ENCODE assay signal across 20 mouse cellular contexts in the genomic region with DNA sequence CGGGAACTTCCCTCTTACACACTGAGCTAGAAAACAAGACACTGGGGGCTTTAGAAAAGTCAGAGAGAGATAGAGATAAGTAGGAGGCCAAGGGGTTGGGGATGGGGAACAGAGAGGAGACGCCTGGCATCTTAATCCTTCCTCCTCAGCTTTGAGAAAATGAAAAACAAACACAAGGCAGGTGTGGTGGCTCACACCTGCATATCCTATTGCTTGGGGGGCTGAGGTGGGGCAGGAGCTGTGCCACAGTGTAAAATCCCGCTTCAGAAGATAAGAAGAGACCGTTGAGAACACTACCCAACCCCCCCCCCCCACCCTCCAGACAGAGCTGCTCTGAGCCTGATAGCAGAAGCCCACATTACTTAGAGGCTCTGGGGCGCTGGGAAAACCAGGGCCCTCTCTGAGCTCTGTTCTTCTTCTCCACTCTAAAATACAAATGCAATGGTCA. TPM values are rescaled to one million over a fixed set of nuclear protein-coding genes. Genes with fewer than 3 reads are reported as not detected.
DNase-seq lines count a peak whose midpoint lies in the region; ATAC-seq and TF ChIP-seq lines count a peak whose summit lies in the region.
"Had no signal": no experiment of that assay in that cellular context is flagged by ENCODE, and none has a peak within 500 bp of the region (broad histone marks: within the 10 kb centered on the region; RNA-seq: fewer than 3 reads in every experiment).

No protein-coding gene starts in this region.

- 54% methylated on average over 5 of the region's 5 CpGs for WGBS in limb, embryonic 11.5 days
- 50% methylated on average over 5 of the region's 5 CpGs for WGBS in limb, embryonic 10.5 days
- WGBS in small intestine, adult 2 months: 19% methylated on average over 5 of the region's 5 CpGs
- WGBS in forebrain, embryonic 12.5 days: 58% methylated on average over 5 of the region's 5 CpGs

- H3K9me3 ChIP-seq in limb, embryonic 11.5 days (ENCODE audit: control insufficient read depth, low read length): no peaks in the 10 kb centered on the region
- no peaks in the 10 kb centered on the region for H3K9me3 ChIP-seq in limb, embryonic 10.5 days (replicated peaks)
- H3K9me3 ChIP-seq in forebrain, embryonic 12.5 days: no peaks in the 10 kb centered on the region
- H3K9me3 ChIP-seq: hindbrain, embryonic 13.5 days; lung, embryonic 15.5 days; neural tube, embryonic 15.5 days had no signal

- no peak for TF ChIP-seq POLR2A in small intestine, adult 2 months (IDR thresholded peaks at IDR 0.05; ENCODE audit: low read depth, low read length)

- ATAC-seq in limb, embryonic 11.5 days (ENCODE audit: insufficient number of reproducible peaks, low FRiP score, low TSS enrichment, low read depth): no peak
- no peak for ATAC-seq in forebrain, embryonic 12.5 days (ENCODE audit: low FRiP score)

- H3K36me3 ChIP-seq in limb, embryonic 11.5 days (ENCODE audit: control insufficient read depth, insufficient read depth, low read length): no peaks in the 10 kb centered on the region
- H3K36me3 ChIP-seq in limb, embryonic 10.5 days: no peaks in the 10 kb centered on the region
- H3K36me3 ChIP-seq in small intestine, adult 2 months (ENCODE audit: control insufficient read depth, insufficient read depth, low read length): peaks cover 16% of the 10 kb centered on the region
- no peaks in the 10 kb centered on the region for H3K36me3 ChIP-seq in forebrain, embryonic 12.5 days (replicated peaks)
- H3K36me3 ChIP-seq: hindbrain, embryonic 13.5 days; lung, embryonic 15.5 days; neural tube, embryonic 15.5 days had no signal

- no peaks in the 10 kb centered on the region for H3K27me3 ChIP-seq in limb, embryonic 11.5 days (ENCODE audit: control insufficient read depth, insufficient read depth, low read length)
- no peaks in the 10 kb centered on the region for H3K27me3 ChIP-seq in limb, embryonic 10.5 days (ENCODE audit: low read depth, poor library complexity, severe bottlenecking)
- H3K27me3 ChIP-seq in small intestine, adult 2 months (ENCODE audit: control insufficient read depth, insufficient read depth, low read length): no peaks in the 10 kb centered on the region
- H3K27me3 ChIP-seq in forebrain, embryonic 12.5 days: no peaks in the 10 kb centered on the region
- H3K27me3 ChIP-seq: hindbrain, embryonic 13.5 days; lung, embryonic 15.5 days; neural tube, embryonic 15.5 days had no signal

- H3K27ac ChIP-seq in limb, embryonic 11.5 days (replicated peaks; ENCODE audit: low read depth, low read length): 0 out of 2 replicates have a peak overlapping the region, but pooled peaks have one; percentile 30
- no peak overlapping the region for H3K27ac ChIP-seq in limb, embryonic 10.5 days
- H3K27ac ChIP-seq in small intestine, adult 2 months (ENCODE audit: insufficient read depth, low read depth, low read length): peak overlapping the region; percentile 47
- H3K27ac ChIP-seq in forebrain, embryonic 12.5 days: no peak overlapping the region
- H3K27ac ChIP-seq: hindbrain, embryonic 13.5 days; neural tube, embryonic 15.5 days had no signal

- no peak overlapping the region for H3K4me3 ChIP-seq in limb, embryonic 11.5 days (ENCODE audit: low read depth, low read length)
- H3K4me3 ChIP-seq in limb, embryonic 10.5 days: no peak overlapping the region
- H3K4me3 ChIP-seq in small intestine, adult 2 months (ENCODE audit: low read depth, low read length): no peak overlapping the region
- no peak overlapping the region for H3K4me3 ChIP-seq in forebrain, embryonic 12.5 days (replicated peaks)
- H3K4me3 ChIP-seq: hindbrain, embryonic 13.5 days; lung, embryonic 15.5 days; neural tube, embryonic 15.5 days had no signal

- no peak for TF ChIP-seq CTCF in small intestine, adult 2 months (IDR thresholded peaks at IDR 0.05; ENCODE audit: extremely low read depth, insufficient read length, insufficient replicate concordance, low read depth, low read length)

- H3K4me1 ChIP-seq in limb, embryonic 11.5 days (ENCODE audit: control insufficient read depth, insufficient read depth, low read length): no peaks in the 10 kb centered on the region; the same call in 1 of the 2 replicates
- H3K4me1 ChIP-seq in limb, embryonic 10.5 days: peaks cover 9% of the 10 kb centered on the region; the same call in 1 of the 2 replicates
- peaks cover 39% of the 10 kb centered on the region for H3K4me1 ChIP-seq in small intestine, adult 2 months (ENCODE audit: control insufficient read depth, insufficient read depth, insufficient read length, low read length)
- H3K4me1 ChIP-seq in forebrain, embryonic 12.5 days: peaks cover 6% of the 10 kb centered on the region; the same call in 1 of the 2 replicates

- no peak overlapping the region for H3K4me2 ChIP-seq in limb, embryonic 11.5 days (ENCODE audit: low read depth, severe bottlenecking)
- H3K4me2 ChIP-seq in forebrain, embryonic 12.5 days: no peak overlapping the region
- H3K4me2 ChIP-seq: hindbrain, embryonic 13.5 days; lung, embryonic 15.5 days; neural tube, embryonic 15.5 days had no signal

- no peak for DNase-seq in limb, embryonic 11.5 days (ENCODE audit: low spot score)
- DNase-seq in limb, embryonic 10.5 days (ENCODE audit: low spot score): no peak
- peak; percentile 76 for DNase-seq in liver
- no peak for DNase-seq in cerebellum, adult 11-12 months
- no peak for DNase-seq in adrenal gland, postnatal 14 days
- DNase-seq: adrenal gland, postnatal 36 days; B cell, adult 2 months; cerebellum, adult 2 months; embryo, embryonic 11 days; kidney, adult 2 months; retina, postnatal 1 day had no signal

- H3K9ac ChIP-seq in limb, embryonic 11.5 days (ENCODE audit: low read length): no peak overlapping the region
- no peak overlapping the region for H3K9ac ChIP-seq in forebrain, embryonic 12.5 days
- H3K9ac ChIP-seq: hindbrain, embryonic 13.5 days; lung, embryonic 15.5 days; neural tube, embryonic 15.5 days had no signal

RNA-seq across cellular contexts. Expression of a gene that starts 15.9 kb away (rescaled TPM):
- 8.8 and 10.4 TPM in 2 replicates for polyA plus RNA-seq in limb, embryonic 11.5 days (2014; fragmentation: Nextera tagmentation; extraction: Ambion mirVana)
- 15.1 and 18.5 TPM in 2 replicates for polyA plus RNA-seq in limb, embryonic 10.5 days (2016; fragmentation: Nextera tagmentation; extraction: Ambion mirVana)
- 179 and 504 TPM in 2 replicates for polyA plus RNA-seq in small intestine, adult 2 months (2012; rRNA removed)
- 11.7 and 13.7 TPM in 2 replicates for polyA plus RNA-seq in forebrain, embryonic 12.5 days (2016; fragmentation: Nextera tagmentation; extraction: Ambion mirVana)
- total RNA-seq in adrenal gland, postnatal 14 days (2021): 17.2 and 22.9 TPM in 2 replicates

RNA-seq across cellular contexts. Expression of a gene that starts 37.0 kb away (rescaled TPM):
- polyA plus RNA-seq in limb, embryonic 11.5 days (2014; fragmentation: Nextera tagmentation; extraction: Ambion mirVana): not detected in 2 replicates
- polyA plus RNA-seq in limb, embryonic 10.5 days (2016; fragmentation: Nextera tagmentation; extraction: Ambion mirVana): not detected in 2 replicates
- polyA plus RNA-seq in small intestine, adult 2 months (2012; rRNA removed): 3.8 and 7.7 TPM in 2 replicates
- polyA plus RNA-seq in forebrain, embryonic 12.5 days (2016; fragmentation: Nextera tagmentation; extraction: Ambion mirVana): not detected in 2 replicates
- 10.1 and 15.3 TPM in 2 replicates for total RNA-seq in adrenal gland, postnatal 14 days (2021)
- total RNA-seq: gastrocnemius, postnatal 4 days; megakaryocyte, adult 5-6 weeks had no signal
- polyA plus RNA-seq: heart, embryonic 14.5 days; hindbrain, embryonic 13.5 days; kidney, adult 2 months; spleen, adult 2 months had no signal

Comparison
In these comparisons a context has a peak if more than half of its experiments do, and no peak if none do; other contexts are left out.
1. H3K27ac ChIP-seq: peak in limb, embryonic 11.5 days (single experiment) and small intestine, adult 2 months (single experiment); none in limb, embryonic 10.5 days (single experiment) and forebrain, embryonic 12.5 days (single experiment).